Mouse (Mus musculus) ovary, postnatal 36 days (tissue): Measurements from ENCODE around the gene Acad12.
A peak's percentile ranks its signal among the peaks of the same experiment; 100 is the strongest.
"Not testable (repeated sequence)": the region's sequence is repeated elsewhere in the genome, so short reads cannot be mapped to it uniquely, and the experiment has no call there.

Experiments
- DNase-seq: peaks from one replicate; pipeline ENCODE4 v3.0.0; 2022; ENCODE audit warnings: low spot score, mixed read lengths

Acad12 gene

DNA sequence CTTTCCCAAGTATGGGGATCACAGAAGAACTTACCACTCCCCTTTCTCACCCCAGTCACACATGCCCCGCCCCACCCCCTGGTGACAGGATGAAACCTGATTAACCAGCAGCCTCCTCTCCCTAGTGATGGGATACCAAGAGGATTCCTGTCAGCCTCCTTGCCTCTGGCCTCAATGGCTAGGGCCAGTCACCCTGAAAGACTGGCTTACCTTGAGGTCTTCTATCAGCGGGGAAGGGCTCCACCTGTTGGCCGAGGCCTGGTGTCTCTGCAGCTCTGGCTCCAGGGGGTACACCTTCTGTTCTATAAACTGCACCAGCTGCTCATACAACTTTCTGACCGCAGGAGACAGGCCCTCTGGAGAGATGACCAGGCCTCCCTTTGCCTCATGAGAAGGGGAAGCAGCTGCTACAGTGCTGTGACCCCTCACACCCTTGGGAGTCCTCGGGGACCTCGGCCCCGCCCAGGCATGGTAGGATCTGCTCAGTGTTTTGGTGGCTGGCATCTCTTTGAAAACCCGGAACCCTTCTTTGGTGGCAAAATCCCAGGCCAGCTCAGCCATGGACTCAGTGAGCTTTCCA lies 9.1 kb downstream of the Acad12 start:
- not testable (repeated sequence) for DNase-seq

DNA sequence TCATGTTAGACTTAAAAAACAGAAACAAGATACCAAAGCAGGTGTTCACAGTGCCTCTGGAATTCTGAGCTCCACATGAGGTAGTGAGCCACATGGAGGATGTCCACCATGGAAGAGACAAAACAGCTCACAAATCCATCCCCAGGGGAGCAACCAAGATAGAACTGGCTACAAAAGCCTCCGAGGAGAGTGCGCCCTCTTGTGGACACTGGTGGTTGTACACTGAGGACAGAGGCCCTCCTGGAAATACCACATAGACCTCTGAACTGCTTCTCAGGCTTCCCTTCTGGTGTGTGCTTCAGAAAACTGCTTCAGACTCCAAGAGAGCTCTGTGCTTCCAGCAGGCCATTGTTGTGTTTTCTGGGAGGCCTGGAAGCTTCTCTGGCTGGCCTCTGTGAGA lies 12.6 kb downstream of the Acad12 start:
- DNase-seq, result peak; percentile 75

DNA sequence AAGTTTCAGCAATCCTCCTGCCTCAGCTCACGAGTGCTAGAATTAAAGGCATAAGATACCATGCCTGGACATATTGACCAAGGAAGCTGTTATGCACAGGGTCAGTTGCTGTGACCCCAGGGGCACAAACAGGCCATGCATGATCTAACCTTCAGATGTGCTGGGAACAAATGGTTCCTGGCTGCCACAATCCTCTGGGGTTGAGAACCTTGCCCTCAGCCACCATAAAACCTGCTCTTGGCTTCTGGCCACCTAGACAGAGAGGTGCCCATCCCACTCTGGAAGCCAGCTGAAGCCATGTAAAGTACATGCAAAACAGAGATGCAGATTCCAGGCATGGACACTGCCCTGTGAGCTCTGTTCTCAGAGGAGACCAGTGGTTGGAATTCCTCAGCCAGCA lies 14.9 kb downstream of the Acad12 start:
- DNase-seq, result not testable (repeated sequence)

DNA sequence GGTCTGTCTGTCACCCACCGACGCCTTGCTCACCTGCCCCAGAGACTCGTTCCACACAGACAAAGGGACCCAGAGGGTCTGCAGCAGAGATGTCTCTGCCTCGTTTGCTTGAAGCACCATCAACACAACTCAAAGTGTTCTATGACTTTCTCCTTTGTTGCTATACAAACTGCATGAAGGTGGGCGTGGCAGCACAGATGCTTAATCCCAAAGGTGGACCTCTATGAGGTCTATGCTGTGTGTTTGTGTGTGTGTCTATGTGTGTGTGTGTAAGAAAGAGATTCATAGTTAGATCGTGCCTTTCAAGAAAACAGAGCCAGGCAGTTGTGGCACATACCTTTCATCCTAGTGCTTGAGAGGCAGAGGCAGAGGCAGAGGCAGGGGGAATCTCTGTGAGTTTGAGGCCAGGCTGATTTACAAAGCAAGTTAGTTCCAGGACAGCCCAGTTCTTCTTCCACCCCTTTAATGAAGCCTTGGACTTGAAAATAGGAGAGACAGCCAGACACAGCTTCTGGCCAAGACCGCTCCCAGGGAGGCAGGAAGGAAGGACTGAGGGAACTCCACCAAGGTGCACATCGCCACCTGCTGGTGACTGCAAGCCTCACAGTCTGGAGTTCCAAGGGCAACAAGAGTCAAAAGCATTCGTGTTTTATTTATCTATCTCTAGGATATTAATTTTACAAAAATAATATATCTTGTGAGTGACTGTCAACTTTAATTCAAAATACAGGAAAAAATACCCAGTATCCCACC lies 17.0 kb downstream of the Acad12 start:
- peak; percentile 88 for DNase-seq

DNA sequence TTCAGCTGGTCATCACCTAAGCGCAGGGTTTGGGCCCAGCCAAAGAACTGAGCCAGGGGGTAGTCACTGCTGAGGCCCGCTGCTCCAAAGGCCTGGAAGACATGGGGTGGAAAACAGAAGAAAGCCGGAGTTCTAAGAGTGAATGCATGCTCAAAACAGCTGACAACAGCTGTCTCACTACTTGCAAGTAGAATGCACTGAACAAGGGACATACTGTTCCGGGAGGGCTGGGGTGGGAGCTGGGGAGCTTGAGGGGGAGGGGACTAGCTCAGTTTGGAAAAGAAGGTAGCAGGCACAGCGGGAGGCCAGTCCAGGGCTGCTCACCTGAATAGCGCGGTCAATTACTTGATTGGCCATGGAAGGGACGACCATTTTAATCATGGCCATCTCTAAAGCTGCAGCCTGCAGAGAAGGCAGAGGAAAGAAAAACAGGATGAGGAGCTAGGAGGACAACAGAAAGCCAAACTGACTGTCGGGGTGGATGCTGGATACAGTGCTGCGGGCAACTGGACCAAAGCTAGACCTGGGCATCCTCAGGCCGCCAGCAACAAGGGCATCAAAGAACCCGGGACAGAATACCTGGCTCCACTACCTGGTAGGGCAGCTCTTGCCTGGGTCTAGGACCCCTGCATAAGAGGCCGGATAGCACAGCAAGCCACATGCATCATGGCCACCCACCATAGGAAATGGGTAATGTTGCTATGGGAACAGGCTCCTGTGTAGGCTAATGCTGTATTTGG lies 19.7 kb downstream of the Acad12 start:
- no peak for DNase-seq

DNA sequence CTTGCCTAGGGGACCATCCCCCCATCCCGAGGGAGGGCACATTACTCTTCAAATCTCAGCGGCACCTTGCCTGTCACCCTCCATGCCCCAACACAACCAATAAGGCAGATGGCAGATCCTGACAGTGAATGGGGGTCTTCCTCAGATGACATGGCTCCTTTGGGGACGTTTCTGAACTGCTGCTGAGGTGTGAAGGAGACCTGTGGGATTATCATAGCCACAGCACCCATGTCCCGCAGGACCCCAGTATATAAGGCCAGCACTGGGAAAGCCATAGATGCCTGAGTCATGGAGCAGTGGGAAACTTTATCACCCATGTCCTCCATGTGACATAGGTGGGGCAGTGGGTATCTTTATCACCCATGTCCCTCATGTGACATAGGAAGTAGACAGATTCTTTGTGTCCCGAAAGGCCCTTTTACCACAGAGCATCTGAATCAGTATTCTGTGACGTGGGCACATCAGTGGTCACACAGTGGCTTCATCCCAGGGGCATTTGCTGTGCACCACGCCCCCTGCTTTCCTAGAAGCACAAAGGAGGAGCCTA lies 20.7 kb downstream of the Acad12 start:
- DNase-seq, result no peak

DNA sequence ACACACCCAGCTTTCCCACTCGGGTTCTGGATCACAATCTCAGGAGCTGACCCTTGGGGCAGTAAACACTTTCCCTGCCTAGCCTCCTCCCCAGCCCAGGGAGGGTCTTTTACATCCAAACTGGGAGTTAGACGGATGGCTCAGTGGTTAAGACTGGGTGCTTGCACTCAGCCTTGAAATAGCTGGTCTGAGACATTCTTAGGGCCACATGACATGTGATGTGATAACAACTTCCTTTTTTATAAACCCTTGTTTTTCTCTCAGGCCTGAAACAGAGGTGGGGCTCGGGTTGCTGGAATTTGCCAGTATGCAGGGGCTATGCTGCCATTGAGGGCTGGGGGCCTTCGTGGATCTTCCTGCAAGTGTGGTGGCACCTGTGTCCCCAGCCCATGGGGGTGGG lies 21.4 kb downstream of the Acad12 start:
- no peak for DNase-seq

DNA sequence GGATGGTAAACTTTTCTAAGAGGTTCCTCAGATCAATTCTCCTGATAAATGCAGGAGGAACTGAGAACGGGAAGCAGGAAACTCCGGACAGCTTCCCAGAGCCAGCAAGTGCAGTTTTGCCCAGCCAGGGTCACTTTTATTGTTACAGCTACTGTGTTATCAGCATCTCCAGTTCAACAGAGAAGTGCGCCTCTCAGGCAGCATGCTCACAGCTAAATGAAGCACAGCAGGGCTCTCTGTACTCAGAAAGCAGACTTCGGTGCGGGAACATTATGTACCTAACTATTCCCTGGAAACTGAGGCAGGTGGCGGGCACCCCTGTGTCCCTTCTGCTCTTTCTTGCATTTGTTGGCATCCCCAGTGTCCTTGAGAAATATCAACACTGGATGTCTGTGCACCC lies 22.5 kb downstream of the Acad12 start:
- DNase-seq, result no peak

DNA sequence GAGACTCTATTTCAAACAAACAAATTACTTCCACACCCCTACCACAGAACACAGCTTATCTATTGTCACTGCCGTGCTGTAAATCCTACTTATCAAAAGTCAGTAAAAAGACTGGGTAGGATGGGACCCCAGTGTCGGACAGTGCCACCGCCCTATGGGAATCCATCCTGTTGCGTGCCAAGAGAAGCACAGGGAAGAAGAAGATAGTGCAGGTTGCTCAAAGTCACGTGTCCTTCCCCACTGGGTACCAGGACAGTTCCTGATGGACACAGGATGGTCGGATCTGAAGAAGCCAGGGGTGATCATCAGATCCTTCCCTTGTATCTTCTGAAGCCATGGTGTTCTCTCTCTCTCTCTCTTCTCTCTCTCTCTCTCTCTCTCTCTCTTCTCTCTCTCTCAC lies 23.0 kb downstream of the Acad12 start:
- DNase-seq, result no peak

DNA sequence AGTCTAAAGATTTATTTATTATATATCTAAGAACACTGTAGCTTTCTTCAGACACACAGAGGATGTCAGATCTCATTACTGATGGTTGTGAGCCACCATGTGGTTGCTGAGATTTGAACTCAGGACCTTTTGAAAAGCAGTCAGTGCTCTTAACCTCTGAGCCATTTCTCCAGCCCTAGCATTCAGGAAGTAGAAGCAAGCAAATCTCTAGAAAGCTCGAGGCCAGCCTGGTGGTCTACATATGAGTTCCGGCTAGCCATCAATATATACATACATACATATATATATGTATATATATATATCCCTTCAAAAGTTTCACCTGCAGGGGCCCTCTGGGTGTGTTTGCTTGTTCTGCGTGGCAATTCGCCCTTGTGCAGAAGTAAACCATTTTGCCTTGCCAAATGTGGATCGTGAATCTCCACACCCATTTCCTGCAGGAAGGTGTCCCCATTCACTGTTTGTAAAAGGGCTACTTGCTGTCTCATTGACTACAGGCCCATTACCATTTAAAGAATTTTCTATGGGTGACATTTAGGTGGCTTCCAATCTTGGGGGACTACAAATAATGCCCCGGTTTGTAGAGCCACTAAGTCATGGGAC lies 23.9 kb downstream of the Acad12 start:
- no peak for DNase-seq

DNA sequence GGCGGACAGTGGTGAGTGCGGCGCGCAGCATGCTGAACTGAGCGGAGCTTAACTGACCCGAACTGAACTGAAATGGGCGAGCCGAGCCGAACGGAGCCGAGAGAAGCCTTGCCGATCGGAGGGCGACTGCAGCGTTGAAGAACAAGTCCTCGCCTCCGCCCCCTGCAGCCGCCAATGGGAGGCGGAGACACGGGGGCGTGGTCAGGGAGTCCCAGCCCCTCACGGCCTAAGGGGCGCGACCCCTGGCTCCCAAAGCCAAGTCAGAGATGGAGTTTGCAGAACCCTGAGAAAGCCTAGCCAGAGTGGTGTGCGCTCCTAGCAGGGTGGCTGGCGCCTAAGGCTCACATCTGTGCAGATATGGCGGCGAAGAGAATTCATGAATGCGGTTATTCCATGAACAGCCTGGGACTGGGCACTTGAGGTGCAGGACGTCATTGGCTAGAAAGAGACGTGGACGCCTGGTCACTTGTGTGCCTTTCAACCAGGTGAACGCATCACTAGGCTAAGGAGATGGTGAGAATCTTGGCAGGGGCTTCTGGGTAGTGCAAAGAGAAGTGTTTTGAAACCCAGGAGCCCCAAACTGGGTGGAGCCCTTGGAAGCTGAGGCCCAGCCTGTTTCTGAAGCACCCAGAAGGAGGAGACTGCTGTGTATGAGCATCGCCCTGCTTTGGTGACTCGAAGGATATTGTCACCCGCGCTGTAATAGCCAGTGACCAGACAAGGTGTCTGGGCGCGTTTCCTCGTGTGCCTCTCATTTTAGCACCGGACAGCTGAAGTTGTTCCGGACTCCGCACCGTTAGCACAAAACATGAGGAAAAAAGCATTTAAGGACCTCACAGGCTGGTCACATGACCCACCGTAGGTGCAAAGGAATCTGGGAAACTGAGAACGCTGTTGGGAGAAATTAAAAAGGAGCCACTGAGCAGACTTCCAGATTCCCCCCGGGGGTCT lies 25.0 kb downstream of the Acad12 start, which contains the start of gene Aldh2:
TSS of gene Aldh2 (minus strand) at position 374 of the 951 bp plus-strand sequence.
- peak; percentile 88 for DNase-seq

DNA sequence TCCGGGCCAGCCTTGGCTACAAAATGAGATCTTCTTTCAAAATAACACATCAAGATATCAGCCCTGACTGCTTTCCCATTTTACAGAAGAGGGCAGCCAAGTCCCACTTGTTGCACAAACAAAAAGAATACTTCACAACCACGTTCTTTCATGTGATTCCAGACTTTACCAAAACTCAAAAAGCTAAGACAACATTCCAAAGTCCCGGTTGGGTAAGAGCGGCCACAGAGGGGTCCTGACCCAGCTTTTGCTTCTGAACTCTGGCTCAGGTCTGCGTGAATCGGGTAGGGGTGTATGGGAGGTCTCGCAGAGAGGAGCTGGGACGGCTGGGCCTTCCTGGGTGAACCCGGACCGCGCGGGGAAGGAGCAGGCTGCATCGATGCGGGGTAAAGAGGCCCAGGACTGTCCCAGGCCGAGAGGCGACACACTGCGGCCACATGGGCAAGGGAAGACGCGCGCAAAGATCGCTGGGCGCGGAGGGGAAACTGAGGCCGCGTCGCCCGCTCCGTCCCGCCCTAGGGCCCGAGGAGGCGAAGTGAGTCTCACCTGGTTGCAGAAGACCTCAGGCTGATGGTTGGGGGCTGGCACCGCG lies 25.8 kb downstream of the Acad12 start:
- DNase-seq, result no peak

DNA sequence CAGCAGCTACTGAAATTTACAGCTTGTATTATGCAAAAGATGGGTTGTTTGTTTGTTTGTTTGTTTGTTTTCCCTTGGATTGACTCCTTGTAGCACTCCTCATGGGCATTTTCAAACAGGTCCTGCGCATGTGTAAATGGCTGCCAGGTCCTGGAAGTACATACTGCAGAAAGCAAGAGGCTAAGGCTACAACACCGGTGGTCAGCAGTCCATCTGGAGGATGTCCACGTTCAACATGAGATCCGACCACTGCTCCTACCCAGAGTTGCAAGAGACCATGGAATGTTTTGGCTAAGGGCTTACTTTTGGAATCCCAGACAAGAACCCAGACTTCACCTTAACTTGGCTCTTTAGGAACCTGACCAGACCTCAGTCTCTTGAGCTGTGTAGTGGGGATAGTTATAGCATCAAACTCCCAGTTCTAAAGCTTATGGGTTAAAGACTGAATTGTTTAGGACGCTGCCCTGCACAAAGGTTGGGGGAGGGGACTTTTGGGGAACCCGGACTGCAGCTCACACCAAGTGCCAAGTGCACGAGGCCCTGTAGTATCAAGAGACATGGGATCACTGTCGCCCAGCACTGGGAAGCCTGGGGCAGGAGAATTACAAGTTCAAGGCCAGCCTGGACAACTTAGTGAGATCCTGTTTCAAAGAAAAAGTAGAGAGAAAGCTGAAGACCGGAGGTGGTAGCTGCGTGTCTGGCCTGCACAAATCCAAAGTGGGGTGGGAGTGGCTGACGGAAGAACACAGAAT lies 26.5 kb downstream of the Acad12 start:
- DNase-seq, result no peak

DNA sequence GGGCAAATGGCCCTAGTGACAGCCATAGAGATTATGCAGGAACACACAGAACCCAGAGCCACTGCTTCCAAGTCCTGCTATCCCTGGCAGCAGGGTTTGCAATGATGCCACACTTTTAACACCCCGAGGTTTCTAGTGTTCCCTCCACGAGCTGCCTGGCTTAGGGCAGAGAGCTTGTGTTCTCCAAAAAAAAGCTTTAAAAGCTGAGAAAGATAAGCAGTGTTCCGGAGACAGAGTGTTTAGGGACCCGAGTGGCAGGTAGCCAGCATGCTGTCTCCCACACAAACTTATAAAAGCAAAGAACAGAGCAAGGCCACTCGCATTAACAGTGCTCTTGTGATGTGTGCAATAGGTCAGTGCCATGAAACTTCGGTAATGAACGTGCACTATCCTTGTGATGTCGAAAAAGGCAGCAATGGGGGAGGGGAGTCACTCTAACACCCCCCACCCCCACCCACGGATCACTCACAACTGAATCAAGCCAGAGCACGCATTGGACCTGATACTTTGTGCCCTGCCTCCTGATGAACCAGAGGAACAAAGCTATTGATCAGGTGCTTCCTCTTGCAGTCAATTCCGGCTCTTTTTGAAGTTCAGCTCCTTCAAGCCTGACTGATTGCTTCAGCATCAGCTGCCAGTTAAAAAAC lies 27.2 kb downstream of the Acad12 start:
- DNase-seq, result peak; percentile 43

DNA sequence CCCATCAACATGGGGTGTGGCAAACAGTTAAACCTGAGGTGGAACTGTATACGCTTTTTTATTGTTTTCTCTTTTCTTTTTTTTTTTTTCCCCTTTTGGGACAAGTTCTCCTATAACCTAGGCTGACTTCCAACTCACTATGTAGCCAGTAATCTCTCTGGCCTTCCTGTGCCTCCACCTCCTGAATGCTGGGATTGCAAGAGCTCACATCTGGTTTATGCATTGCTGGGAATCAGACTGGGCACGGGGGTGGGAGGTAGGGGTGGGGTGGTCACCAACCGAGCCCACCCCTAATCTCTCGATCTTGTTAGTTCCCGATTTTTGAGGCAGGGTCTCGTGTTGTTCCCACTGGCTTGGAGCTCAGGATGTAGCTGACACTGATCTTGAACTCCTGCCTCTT lies 28.8 kb downstream of the Acad12 start:
- no peak for DNase-seq

DNA sequence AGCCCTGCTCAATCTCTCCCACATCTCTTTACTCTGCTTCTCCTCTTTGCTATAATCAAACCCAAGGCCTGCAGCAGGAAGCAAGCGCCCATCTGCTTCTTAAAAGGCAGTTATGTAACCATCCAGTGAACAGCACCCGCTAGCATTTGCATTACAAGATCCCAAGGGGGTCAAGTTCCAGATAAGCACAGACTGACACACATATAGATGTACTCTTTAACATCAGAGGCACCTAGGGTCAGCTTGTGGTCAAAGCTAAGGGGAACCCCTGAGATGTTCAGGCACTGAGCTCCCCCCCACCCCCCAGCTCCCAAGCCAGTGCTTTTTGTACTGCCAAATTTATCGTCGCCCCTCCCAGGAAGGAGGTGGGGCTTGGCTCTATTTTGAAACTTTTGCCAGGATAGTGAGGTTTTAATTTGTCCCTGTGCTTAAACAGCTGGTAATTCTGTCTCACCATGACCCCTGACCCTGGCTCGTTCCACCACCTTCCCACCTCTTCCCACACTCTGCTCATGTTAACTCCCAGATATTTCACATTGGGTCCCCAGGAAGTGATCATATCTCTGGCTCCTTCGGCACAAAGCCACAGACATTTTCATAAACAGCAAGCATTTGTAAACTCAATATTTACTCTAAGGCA lies 32.2 kb downstream of the Acad12 start:
- DNase-seq, result peak; percentile 28

DNA sequence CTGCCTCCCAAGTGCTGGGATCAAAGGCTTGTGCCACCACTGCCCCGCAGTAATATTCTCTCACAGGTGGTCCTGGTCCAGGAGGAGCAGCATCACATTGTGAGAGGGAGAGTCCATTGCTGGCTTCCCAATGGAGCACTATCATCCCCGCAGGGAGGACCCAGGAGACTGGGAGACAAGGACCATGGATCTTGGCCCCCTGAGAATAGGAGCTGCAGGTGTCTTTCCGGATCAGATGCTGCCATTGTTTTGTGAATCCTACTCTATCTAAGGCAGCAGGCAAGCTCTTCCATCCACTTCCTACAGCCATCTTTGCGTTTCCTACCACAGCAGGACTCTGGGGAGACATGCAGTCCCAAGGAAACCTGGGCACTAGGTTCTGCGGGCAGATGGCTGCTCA lies 33.0 kb downstream of the Acad12 start:
- no peak for DNase-seq

DNA sequence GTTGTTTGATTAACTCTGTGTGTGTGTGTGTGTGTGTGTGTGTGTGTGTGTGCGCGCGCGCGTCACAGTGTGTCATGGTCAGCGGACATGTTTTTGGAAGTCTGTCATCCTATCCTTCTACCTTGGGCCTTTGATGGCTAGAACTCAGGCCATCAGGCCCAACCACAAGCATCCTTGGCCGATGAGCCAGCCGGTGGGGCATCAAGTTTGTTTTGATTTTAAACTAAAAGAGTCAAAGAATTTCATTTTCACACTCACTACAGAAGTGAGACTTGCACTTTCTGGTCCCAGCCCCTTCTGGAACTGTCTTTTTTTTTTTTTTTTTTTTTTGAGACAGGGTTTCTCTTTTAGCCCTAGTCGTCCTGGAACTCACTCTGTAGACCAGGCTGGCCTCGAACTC lies 33.7 kb downstream of the Acad12 start:
- no peak for DNase-seq
